Mouse (Mus musculus) liver, adult 2 months (tissue): ENCODE results near the gene 1700020D05Rik. TPM values are rescaled to one million over a fixed set of nuclear protein-coding genes. Genes with fewer than 3 reads are reported as not detected.
A peak's percentile ranks its signal among the peaks of the same experiment; 100 is the strongest.

Experiments used
- DNase-seq: peaks from one replicate; pipeline ENCODE4 v3.0.0-alpha.2; 2011; ENCODE audit warnings: low read depth, low spot score; ENCODE audit errors: extremely low read depth
- H3K27ac ChIP-seq: fragments of 200-500 bp; replicated peaks from 2 replicates; pipeline ENCODE4 v1.5.1; 2012; ENCODE audit warnings: low read depth, mild to moderate bottlenecking, control low read depth, inconsistent platforms, low read length; ENCODE audit not compliant: insufficient read depth
- H3K27me3 ChIP-seq: fragments of 200-500 bp; 2 replicates; pipeline ENCODE4 v1.6.1; 2012; ENCODE audit warnings: mild to moderate bottlenecking, moderate library complexity, low read length, inconsistent platforms; ENCODE audit not compliant: control insufficient read depth, insufficient read depth
- H3K36me3 ChIP-seq: fragments of 200-500 bp; 2 replicates; pipeline ENCODE4 v1.6.1; 2012; ENCODE audit warnings: low read length, inconsistent platforms; ENCODE audit not compliant: control insufficient read depth, insufficient read depth
- H3K4me1 ChIP-seq: fragments of 200-500 bp; 2 replicates; pipeline ENCODE4 v1.6.1; 2011; ENCODE audit warnings: low read length; ENCODE audit not compliant: control insufficient read depth, insufficient read depth
- H3K4me3 ChIP-seq: fragments of 200-500 bp; 2 replicates; pipeline ENCODE4 v1.5.1; 2011; ENCODE audit warnings: low read depth, mild to moderate bottlenecking, control low read depth, low read length, moderate library complexity; ENCODE audit not compliant: insufficient read depth
- H3K79me2 ChIP-seq: fragments of 200-500 bp; 2 replicates; pipeline ENCODE4 v1.6.1; 2012; ENCODE audit warnings: inconsistent platforms, mild to moderate bottlenecking, low read length, moderate library complexity; ENCODE audit not compliant: control insufficient read depth, insufficient read depth
- H3K9ac ChIP-seq: fragments of 200-500 bp; 2 replicates; pipeline ENCODE4 v1.6.1; 2012; ENCODE audit warnings: low read depth, mild to moderate bottlenecking, control low read depth, inconsistent platforms, low read length
- CTCF ChIP-seq: fragments of 200-500 bp; IDR thresholded peaks from 2 replicates; pipeline ENCODE4 v1.5.1; 2011; ENCODE audit warnings: low read depth, low read length, control low read depth
- POLR2A ChIP-seq: fragments of 200-500 bp; IDR thresholded peaks from 2 replicates; pipeline ENCODE4 v1.6.1; 2011; ENCODE audit warnings: low read length, control low read depth; ENCODE audit not compliant: insufficient read depth; ENCODE audit errors: extremely low read depth
- WGBS: fragments of 180-500 bp; shearing (Covaris S2); methylation state at CpG from one replicate; pipeline ENCODE4 v1.1.7; 2018; 5-methylcytosine and 5-hydroxymethylcytosine counted together
- polyA plus RNA-seq: library from polyadenylated mRNA; depleted of rRNA; stranded (reverse); fragments of >200 nt; gene quantifications from 2 replicates; pipeline ENCODE4 v1.2.3, GENCODE M21; 2012; rRNA removed
- total RNA-seq: library from RNA; depleted of rRNA; stranded (reverse); fragments of >200 nt; gene quantifications from 2 replicates; pipeline ENCODE4 v1.2.3, GENCODE M21; 2014; rRNA removed

The 1700020D05Rik gene
- total and polyA plus RNA-seq, 2 experiments = 0.59 to 0.83 TPM

DNA sequence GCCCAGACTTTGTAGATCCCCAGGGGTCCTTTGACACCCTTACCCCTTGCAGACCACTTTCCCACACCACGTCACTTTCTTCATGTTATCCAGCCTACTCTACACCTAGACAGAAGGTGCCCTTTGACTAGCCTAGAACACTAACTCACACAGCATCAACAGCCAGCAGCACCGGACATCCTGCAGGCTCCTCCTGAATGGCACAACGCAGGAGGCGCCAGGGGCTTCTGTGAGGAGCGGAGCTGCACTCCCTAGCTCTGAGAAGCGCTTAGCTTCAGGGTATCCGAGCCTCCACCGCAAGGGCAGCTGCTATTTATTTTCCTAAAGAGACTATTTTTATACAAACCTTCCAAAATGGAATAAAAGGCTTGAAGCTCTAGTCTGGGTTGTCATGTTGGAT is 48.0 kb downstream of the 1700020D05Rik start:
- peak overlapping the region; percentile 26; the same call in 1 of the 2 replicates for H3K27ac ChIP-seq
- 53% methylated on average over 8 of the region's 8 CpGs for WGBS
- TF ChIP-seq CTCF = no peak
- TF ChIP-seq POLR2A = no peak
- H3K9ac ChIP-seq = no peak overlapping the region
- peaks cover 11% of the 10 kb centered on the region; the same call in 1 of the 2 replicates for H3K79me2 ChIP-seq
- no peaks in the 10 kb centered on the region for H3K27me3 ChIP-seq
- no peak for DNase-seq
- peak overlapping the region; percentile 2; the same call in 1 of the 2 replicates for H3K4me3 ChIP-seq
- H3K4me1 ChIP-seq = peaks cover 7% of the 10 kb centered on the region
- no peaks in the 10 kb centered on the region for H3K36me3 ChIP-seq

DNA sequence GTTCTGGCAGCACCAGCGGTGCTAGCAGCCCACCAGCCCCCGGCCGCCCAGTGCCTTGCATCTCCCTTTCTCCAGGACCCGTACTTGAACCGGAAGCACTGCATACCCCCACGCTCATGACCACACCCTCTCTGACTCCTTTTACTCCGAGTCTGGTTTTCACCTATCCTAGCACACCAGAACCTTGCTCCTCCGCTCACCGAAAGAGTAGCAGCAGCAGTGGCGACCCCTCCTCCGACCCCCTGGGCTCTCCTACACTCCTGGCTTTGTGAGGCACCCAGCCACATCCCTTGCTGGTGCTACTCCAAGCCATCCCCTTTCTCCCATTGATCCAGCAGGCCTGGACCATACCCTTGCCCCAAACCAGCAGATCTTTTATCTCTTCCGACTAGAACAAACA is 48.5 kb downstream of the 1700020D05Rik start:
- Histone ChIP-seq H3K27ac (no peak overlapping the region), H3K4me1 (peaks cover 7% of the 10 kb centered on the region), H3K36me3 (no peaks in the 10 kb centered on the region), H3K9ac (no peak overlapping the region), H3K27me3 (no peaks in the 10 kb centered on the region), H3K4me3 (no peak overlapping the region), H3K79me2 (peaks cover 11% of the 10 kb centered on the region; the same call in 1 of the 2 replicates)
- 66% methylated on average over 12 of the region's 12 CpGs for WGBS
- no peak for TF ChIP-seq CTCF
- DNase-seq = no peak

Other genes starting within 250 kb of the 1700020D05Rik start
Only the 30 nearest of the 31 such genes appear.
- gene Pacs1, start 230.7 kb downstream of the 1700020D05Rik start, total RNA-seq = 1.1 and 3.3 TPM in 2 replicates
- gene Pacs1, start 230.7 kb downstream of the 1700020D05Rik start, polyA plus RNA-seq = 2.4 and 3.0 TPM in 2 replicates
- 58.1 and 60.0 TPM in 2 replicates for gene Sf3b2, start 208.3 kb downstream of the 1700020D05Rik start, total RNA-seq
- 60.8 and 61.4 TPM in 2 replicates for gene Sf3b2, start 208.3 kb downstream of the 1700020D05Rik start, polyA plus RNA-seq
- gene Gal3st3, start 205.5 kb downstream of the 1700020D05Rik start, total RNA-seq = not detected in 2 replicates
- not detected in 2 replicates for gene Gal3st3, start 205.5 kb downstream of the 1700020D05Rik start, polyA plus RNA-seq
- not detected in 2 replicates for gene Catsper1, start 168.0 kb downstream of the 1700020D05Rik start, total RNA-seq
- 0.05 TPM in 1 of 2 replicates, not detected in the other for gene Catsper1, start 168.0 kb downstream of the 1700020D05Rik start, polyA plus RNA-seq
- gene Cst6, start 154.2 kb downstream of the 1700020D05Rik start, total RNA-seq = not detected in 2 replicates
- not detected in 2 replicates for gene Cst6, start 154.2 kb downstream of the 1700020D05Rik start, polyA plus RNA-seq
- gene Eif1ad, start 137.0 kb downstream of the 1700020D05Rik start, total RNA-seq = 12.7 and 14.0 TPM in 2 replicates
- gene Eif1ad, start 137.0 kb downstream of the 1700020D05Rik start, polyA plus RNA-seq = 23.9 and 25.9 TPM in 2 replicates
- 20.2 and 21.5 TPM in 2 replicates for gene Banf1, start 136.6 kb downstream of the 1700020D05Rik start, total RNA-seq
- 68.5 and 71.2 TPM in 2 replicates for gene Banf1, start 136.6 kb downstream of the 1700020D05Rik start, polyA plus RNA-seq
- 17.5 and 23.2 TPM in 2 replicates for gene Sart1, start 115.1 kb downstream of the 1700020D05Rik start, total RNA-seq
- 8.3 TPM in 2 replicates for gene Sart1, start 115.1 kb downstream of the 1700020D05Rik start, polyA plus RNA-seq
- gene Tsga10ip, start 101.3 kb downstream of the 1700020D05Rik start, total RNA-seq = not detected in 2 replicates
- gene Tsga10ip, start 101.3 kb downstream of the 1700020D05Rik start, polyA plus RNA-seq = 0.41 TPM in 1 of 2 replicates, not detected in the other
- 67.4 and 80.5 TPM in 2 replicates for gene Drap1, start 78.8 kb downstream of the 1700020D05Rik start, total RNA-seq
- 57.1 and 59.2 TPM in 2 replicates for gene Drap1, start 78.8 kb downstream of the 1700020D05Rik start, polyA plus RNA-seq
- 7.8 and 11.5 TPM in 2 replicates for gene AI837181, start 78.6 kb downstream of the 1700020D05Rik start, total RNA-seq
- gene AI837181, start 78.6 kb downstream of the 1700020D05Rik start, polyA plus RNA-seq = 34.1 and 36.6 TPM in 2 replicates
- gene Fosl1, start 56.2 kb downstream of the 1700020D05Rik start, total RNA-seq = not detected in 2 replicates
- not detected in 2 replicates for gene Fosl1, start 56.2 kb downstream of the 1700020D05Rik start, polyA plus RNA-seq
- gene Ccdc85b, start 45.9 kb downstream of the 1700020D05Rik start, total RNA-seq = 2.7 and 3.3 TPM in 2 replicates
- gene Ccdc85b, start 45.9 kb downstream of the 1700020D05Rik start, polyA plus RNA-seq = 2.4 and 2.6 TPM in 2 replicates
- 25.8 and 32.0 TPM in 2 replicates for gene Fibp, start 43.2 kb downstream of the 1700020D05Rik start, total RNA-seq
- gene Fibp, start 43.2 kb downstream of the 1700020D05Rik start, polyA plus RNA-seq = 38.5 and 46.6 TPM in 2 replicates
- 0.37 and 0.40 TPM in 2 replicates for gene Ctsw, start 35.3 kb downstream of the 1700020D05Rik start, total RNA-seq
- gene Ctsw, start 35.3 kb downstream of the 1700020D05Rik start, polyA plus RNA-seq = 1.1 and 1.5 TPM in 2 replicates
- 4.0 and 4.3 TPM in 2 replicates for gene Efemp2, start 29.8 kb downstream of the 1700020D05Rik start, total RNA-seq
- 7.7 and 8.5 TPM in 2 replicates for gene Efemp2, start 29.8 kb downstream of the 1700020D05Rik start, polyA plus RNA-seq
- 8.1 and 10.9 TPM in 2 replicates for gene Mus81, start 15.4 kb downstream of the 1700020D05Rik start, total RNA-seq
- gene Mus81, start 15.4 kb downstream of the 1700020D05Rik start, polyA plus RNA-seq = 21.2 and 22.9 TPM in 2 replicates
- gene Cfl1, start 13.3 kb downstream of the 1700020D05Rik start, total RNA-seq = 117 and 122 TPM in 2 replicates
- 177 and 193 TPM in 2 replicates for gene Cfl1, start 13.3 kb downstream of the 1700020D05Rik start, polyA plus RNA-seq
- gene Snx32, start 6.8 kb upstream of the 1700020D05Rik start, total RNA-seq = 1.6 and 1.8 TPM in 2 replicates
- gene Snx32, start 6.8 kb upstream of the 1700020D05Rik start, polyA plus RNA-seq = 4.1 and 4.5 TPM in 2 replicates
- not detected in 2 replicates for gene Ovol1, start 56.9 kb upstream of the 1700020D05Rik start, total RNA-seq
- 0.12 TPM in 1 of 2 replicates, not detected in the other for gene Ovol1, start 56.9 kb upstream of the 1700020D05Rik start, polyA plus RNA-seq
- gene Ap5b1, start 64.2 kb upstream of the 1700020D05Rik start, total RNA-seq = 2.7 and 2.8 TPM in 2 replicates
- 3.4 and 5.3 TPM in 2 replicates for gene Ap5b1, start 64.2 kb upstream of the 1700020D05Rik start, polyA plus RNA-seq
- gene Rnaseh2c, start 98.1 kb upstream of the 1700020D05Rik start, total RNA-seq = 47.9 and 51.4 TPM in 2 replicates
- gene Rnaseh2c, start 98.1 kb upstream of the 1700020D05Rik start, polyA plus RNA-seq = 56.3 and 58.0 TPM in 2 replicates
- gene Kat5, start 106.5 kb upstream of the 1700020D05Rik start, total RNA-seq = 15.9 and 16.8 TPM in 2 replicates
- 23.0 and 23.6 TPM in 2 replicates for gene Kat5, start 106.5 kb upstream of the 1700020D05Rik start, polyA plus RNA-seq
- gene Rela, start 133.7 kb upstream of the 1700020D05Rik start, total RNA-seq = 7.6 and 13.0 TPM in 2 replicates
- gene Rela, start 133.7 kb upstream of the 1700020D05Rik start, polyA plus RNA-seq = 47.6 and 65.7 TPM in 2 replicates
- 3.4 and 4.4 TPM in 2 replicates for gene Sipa1, start 159.9 kb upstream of the 1700020D05Rik start, total RNA-seq
- gene Sipa1, start 159.9 kb upstream of the 1700020D05Rik start, polyA plus RNA-seq = 11.8 and 17.9 TPM in 2 replicates
- 10.2 and 16.4 TPM in 2 replicates for gene Map3k11, start 185.0 kb upstream of the 1700020D05Rik start, total RNA-seq
- gene Map3k11, start 185.0 kb upstream of the 1700020D05Rik start, polyA plus RNA-seq = 46.2 and 53.6 TPM in 2 replicates
- 7.6 and 14.0 TPM in 2 replicates for gene Pcnx3, start 185.1 kb upstream of the 1700020D05Rik start, total RNA-seq
- 44.8 and 63.8 TPM in 2 replicates for gene Pcnx3, start 185.1 kb upstream of the 1700020D05Rik start, polyA plus RNA-seq
- not detected in 2 replicates for gene Kcnk7, start 200.6 kb upstream of the 1700020D05Rik start, total RNA-seq
- gene Kcnk7, start 200.6 kb upstream of the 1700020D05Rik start, polyA plus RNA-seq = 0.09 TPM in 1 of 2 replicates, not detected in the other
- 5.1 and 5.8 TPM in 2 replicates for gene Ehbp1l1, start 222.5 kb upstream of the 1700020D05Rik start, total RNA-seq
- 5.3 and 8.3 TPM in 2 replicates for gene Ehbp1l1, start 222.5 kb upstream of the 1700020D05Rik start, polyA plus RNA-seq
- 6.8 and 9.9 TPM in 2 replicates for gene Fam89b, start 225.9 kb upstream of the 1700020D05Rik start, total RNA-seq
- gene Fam89b, start 225.9 kb upstream of the 1700020D05Rik start, polyA plus RNA-seq = 51.7 and 56.6 TPM in 2 replicates